Mouse (Mus musculus): Measurements from ENCODE around the gene Arhgap28.

Gene Arhgap28

GRCm38 (mm10) chr17:67989716-67990115, 14.2 kb downstream of the Arhgap28 start:
- no peak for DNase-seq (ENCODE audit: low spot score)

DNA sequence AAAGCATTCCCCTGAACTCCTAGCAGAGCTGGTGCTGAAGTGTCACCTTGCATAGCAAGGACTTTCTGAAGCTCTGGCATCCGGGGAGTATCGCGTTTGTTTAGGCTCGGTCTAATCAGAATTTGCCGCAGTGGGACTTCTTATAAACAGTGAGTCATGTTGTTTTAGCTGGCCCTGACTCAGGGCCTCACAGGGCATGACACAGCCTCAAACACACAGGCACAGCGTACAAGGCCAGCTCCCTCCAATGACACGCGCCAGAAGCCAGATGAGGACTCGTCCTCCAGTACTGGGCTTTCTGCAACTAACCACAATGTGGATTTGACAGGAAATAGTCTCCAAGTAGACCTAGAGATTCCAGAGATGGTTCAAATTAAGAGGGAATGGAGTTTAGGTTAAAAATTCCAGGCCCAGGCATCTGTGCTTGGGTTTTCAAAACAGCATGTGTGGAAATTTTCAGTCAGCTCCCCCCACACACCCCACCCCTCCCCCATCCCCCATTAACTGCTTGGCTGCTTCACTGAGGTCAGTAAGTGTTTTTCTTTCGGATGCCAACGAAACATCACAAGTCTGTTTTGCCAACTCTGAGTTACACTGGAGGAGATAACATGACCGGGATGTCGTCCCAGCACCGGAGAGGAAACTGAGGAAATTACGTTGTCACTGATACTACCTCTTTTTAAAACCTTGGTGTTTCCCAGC, 14.8 kb downstream of the Arhgap28 start:
- DNase-seq (ENCODE audit: low spot score), result peak; percentile 72

DNA sequence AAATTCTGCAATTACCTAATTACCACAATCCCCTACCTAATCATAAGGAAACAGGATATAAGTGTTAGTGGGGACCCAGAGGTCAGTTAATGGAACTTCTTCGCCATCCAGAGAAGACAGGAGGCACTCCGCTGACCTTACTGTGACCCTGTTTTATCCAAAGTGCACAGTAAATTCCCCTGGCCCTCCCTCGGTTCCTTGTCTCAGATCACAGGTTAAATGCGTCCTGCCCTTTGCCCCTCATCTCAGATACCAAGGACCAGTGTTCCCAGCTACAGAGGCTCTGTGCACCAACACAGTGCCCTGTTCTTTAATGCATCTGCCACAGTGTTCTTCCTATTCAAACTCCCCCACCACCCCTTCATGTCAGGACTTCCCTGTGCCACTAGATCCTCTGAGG, 18.4 kb downstream of the Arhgap28 start:
- DNase-seq (ENCODE audit: low spot score), result no peak

- DNase-seq (ENCODE audit: low spot score), result no peak
Measured at GRCm38 (mm10) chr17:67980573-67980972, 23.3 kb downstream of the Arhgap28 start.

GRCm38 (mm10) chr17:67979248-67979647, 24.7 kb downstream of the Arhgap28 start:
- no peak for DNase-seq (ENCODE audit: low spot score)

DNA sequence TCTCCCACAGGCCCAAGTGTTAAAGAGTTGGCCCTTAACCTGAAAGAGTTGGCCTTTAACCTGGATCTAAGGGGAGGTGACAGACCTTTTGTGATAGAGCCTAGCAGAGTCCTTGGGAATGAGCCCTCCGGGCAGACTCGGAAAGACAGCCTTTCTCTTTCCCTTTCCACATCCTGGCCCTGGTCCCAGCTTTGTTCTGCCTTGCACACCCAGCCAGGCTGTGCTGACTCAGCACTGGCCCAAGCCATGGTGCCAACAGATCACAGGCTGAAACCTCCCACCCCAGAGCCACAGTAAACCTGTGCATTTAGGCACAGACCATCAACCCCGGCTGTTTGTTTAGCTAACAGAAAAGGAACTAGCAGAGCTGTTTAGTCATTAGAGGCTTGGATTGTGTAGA, 25.1 kb downstream of the Arhgap28 start:
- DNase-seq (ENCODE audit: low spot score), result peak; percentile 25

DNA sequence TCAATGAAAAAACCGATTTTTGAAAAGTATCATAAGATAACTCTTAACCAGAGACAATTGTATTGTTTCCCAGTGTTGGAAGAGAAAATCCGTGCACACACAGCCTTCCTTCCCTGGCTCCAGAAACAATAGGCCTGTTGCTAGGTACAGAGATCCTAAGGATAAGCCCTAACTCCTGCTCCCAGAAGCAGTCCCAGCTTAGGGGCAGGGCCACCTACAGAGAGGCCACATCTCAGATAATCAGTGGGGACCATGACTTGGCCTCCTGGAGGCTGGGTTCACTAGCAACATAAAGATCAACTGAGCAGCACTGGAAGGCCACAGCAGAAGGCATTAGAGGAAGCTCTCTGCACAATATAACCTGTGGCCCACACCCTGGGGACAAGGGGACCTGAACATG, 27.5 kb downstream of the Arhgap28 start:
- DNase-seq (ENCODE audit: low spot score), result no peak

GRCm38 (mm10) chr17:67976027-67976426, 27.9 kb downstream of the Arhgap28 start:
- peak; percentile 34 for DNase-seq (ENCODE audit: low spot score)

DNA sequence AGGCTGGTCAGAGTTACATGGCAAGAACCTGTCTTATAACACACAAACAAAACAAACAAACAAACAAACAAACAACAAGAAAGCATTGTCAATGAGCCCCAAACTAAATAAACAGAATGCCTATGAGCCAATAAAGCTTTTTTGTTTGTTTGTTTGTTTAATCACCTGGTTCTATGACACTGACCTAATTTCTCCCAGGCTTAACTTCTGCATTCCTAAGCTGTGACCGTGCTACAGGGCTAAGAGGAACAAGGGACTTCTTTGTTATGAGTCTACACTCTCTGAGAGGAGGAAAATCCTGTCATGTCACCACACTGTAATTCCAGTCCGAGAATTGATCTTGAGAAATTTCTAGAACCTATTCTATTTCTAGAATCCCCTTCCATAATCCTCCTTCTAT, 29.2 kb downstream of the Arhgap28 start:
- DNase-seq (ENCODE audit: low spot score), result no peak

GRCm38 (mm10) chr17:67966853-67967540, 36.9 kb downstream of the Arhgap28 start:
- no peak for DNase-seq (ENCODE audit: low spot score)

GRCm38 (mm10) chr17:67962858-67963257, 41.1 kb downstream of the Arhgap28 start:
- DNase-seq (ENCODE audit: low spot score), result no peak

GRCm38 (mm10) chr17:67962020-67962419, 41.9 kb downstream of the Arhgap28 start:
- DNase-seq (ENCODE audit: low spot score), result no peak

DNA sequence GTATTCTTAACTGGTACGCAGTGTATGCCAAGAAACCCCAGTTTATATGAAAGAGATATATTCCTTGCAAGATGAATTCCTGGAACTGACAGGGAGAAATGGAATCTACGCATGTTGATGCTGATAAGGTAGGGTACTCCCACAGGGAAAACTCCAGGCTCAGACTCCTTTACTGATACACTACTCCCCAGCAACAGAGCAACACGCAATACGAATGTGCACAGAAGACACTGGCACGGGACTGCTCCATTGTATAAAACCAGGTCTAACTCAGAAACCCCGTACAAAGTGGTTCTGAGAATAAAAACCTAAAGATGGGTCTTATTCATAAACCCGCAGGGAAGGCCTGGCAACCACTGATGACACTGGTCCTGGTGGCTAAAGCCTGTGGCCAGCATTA, 45.0 kb downstream of the Arhgap28 start:
- no peak for DNase-seq (ENCODE audit: low spot score)

- no peak for DNase-seq (ENCODE audit: low spot score)
Measured at GRCm38 (mm10) chr17:67957603-67958002, 46.3 kb downstream of the Arhgap28 start.

- DNase-seq (ENCODE audit: low spot score), result no peak
Measured at GRCm38 (mm10) chr17:67955876-67956690, 47.8 kb downstream of the Arhgap28 start.

GRCm38 (mm10) chr17:67954961-67955360, 49.0 kb downstream of the Arhgap28 start:
- DNase-seq (ENCODE audit: low spot score), result no peak

DNA sequence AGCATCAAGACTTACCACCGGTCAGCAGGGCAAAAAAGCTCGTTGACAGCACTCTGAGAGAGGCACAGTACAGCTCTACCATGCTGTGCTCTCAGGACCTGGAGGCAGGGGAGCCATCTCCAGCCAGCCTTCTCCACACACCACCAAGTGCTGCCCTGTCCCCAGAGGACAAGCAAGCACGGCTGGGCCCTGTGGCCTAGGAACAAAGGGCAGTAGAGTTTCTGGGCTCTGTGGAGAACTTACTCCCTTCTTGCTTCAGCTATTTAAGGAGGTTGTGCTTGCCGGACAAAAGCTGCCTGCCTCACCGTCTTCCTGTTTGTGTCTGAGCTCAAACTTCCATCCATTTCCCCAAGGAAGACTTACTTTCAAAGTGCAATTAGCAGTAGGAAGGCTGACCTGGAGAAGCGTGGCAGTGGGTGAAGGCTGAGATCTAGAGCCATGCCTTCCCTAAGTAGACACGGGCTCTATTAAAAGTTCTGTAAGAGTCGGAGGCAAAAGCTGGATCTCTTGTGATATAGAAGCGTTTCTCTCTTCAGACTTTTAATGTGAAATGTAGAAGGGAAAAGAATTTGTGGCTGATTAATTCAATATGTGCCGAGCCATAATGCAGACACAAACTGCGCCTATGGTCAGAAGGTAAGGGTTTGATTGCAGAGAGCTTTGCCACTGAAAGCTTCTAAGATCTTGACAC, 53.3 kb downstream of the Arhgap28 start:
- DNase-seq (ENCODE audit: low spot score), result no peak

GRCm38 (mm10) chr17:67948601-67949000, 55.3 kb downstream of the Arhgap28 start:
- no peak for DNase-seq (ENCODE audit: low spot score)

- no peak for DNase-seq (ENCODE audit: low spot score)
Measured at GRCm38 (mm10) chr17:67945453-67945852, 58.5 kb downstream of the Arhgap28 start.

GRCm38 (mm10) chr17:67944256-67944655, 59.7 kb downstream of the Arhgap28 start:
- DNase-seq (ENCODE audit: low spot score), result no peak

DNA sequence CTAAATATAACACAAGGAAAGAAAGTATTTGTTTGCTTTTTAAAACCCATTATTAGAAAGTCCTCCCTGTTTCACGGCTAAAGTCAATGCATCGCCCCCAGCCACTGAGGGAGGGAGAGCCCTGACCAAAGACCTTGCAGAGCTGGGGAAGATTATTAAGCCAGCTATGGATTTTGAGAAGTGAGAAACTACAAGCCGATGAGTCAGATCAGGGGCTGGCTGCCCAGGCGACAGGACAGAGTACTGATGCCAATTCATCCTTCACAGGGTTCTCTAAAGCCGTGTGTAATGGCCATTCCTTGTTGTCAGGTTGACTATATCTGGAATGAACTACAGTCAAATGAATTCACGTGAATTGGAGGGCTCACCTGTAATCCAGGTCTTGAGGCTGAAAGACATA, 62.9 kb downstream of the Arhgap28 start:
- no peak for DNase-seq (ENCODE audit: low spot score)

- no peak for DNase-seq (ENCODE audit: low spot score)
Measured at GRCm38 (mm10) chr17:67937050-67937449, 66.9 kb downstream of the Arhgap28 start.

Data from MN1 (cell line).